Mouse (Mus musculus) limb, embryonic 10.5 days (tissue): ENCODE data around the gene Ifi208. TPM values are rescaled to one million over a fixed set of nuclear protein-coding genes. Genes with fewer than 3 reads are reported as not detected.

Experiments
- DNase-seq: peaks from one replicate; pipeline ENCODE4 v3.0.0-alpha.2; 2017; ENCODE audit warnings: low spot score
- H3K27ac ChIP-seq: fragments of 300-500 bp; sonication (generic); 2 replicates; pipeline ENCODE4 v1.5.1; 2016; ENCODE audit warnings: mild to moderate bottlenecking
- H3K27me3 ChIP-seq: fragments of 300-500 bp; sonication (generic); 2 replicates; pipeline ENCODE4 v1.6.1; 2016; ENCODE audit warnings: low read depth, mild to moderate bottlenecking; ENCODE audit not compliant: poor library complexity, severe bottlenecking
- H3K36me3 ChIP-seq: fragments of 300-500 bp; sonication (generic); 2 replicates; pipeline ENCODE4 v1.6.1; 2016; ENCODE audit warnings: mild to moderate bottlenecking, moderate library complexity
- H3K4me1 ChIP-seq: fragments of 300-500 bp; sonication (generic); 2 replicates; pipeline ENCODE4 v1.6.1; 2016
- H3K4me3 ChIP-seq: fragments of 300-500 bp; sonication (generic); 2 replicates; pipeline ENCODE4 v1.5.1; 2016; ENCODE audit warnings: mild to moderate bottlenecking, moderate library complexity
- H3K9me3 ChIP-seq: fragments of 300-500 bp; sonication (generic); replicated peaks from 2 replicates; pipeline ENCODE4 v1.6.1; 2016; ENCODE audit warnings: mild to moderate bottlenecking
- WGBS: fragments of 180-500 bp; shearing (Covaris S2); methylation state at CpG from one replicate; pipeline ENCODE4 v1.1.7; 2016; 5-methylcytosine and 5-hydroxymethylcytosine counted together
- microRNA-seq: library from miRNA; unstranded; fragments of <30 nt; microRNA quantifications from one replicate; pipeline ENCODE4, GENCODE M21; 2017
- polyA plus RNA-seq: library from polyadenylated mRNA; unstranded; fragments of >200 nt; fragmentation: Nextera tagmentation; extraction: Ambion mirVana; gene quantifications from 2 replicates; pipeline ENCODE4 v1.2.1, GENCODE M21; 2016

Gene Ifi208
- polyA plus RNA-seq, 1 experiment from 2014 or later, result not detected

DNA sequence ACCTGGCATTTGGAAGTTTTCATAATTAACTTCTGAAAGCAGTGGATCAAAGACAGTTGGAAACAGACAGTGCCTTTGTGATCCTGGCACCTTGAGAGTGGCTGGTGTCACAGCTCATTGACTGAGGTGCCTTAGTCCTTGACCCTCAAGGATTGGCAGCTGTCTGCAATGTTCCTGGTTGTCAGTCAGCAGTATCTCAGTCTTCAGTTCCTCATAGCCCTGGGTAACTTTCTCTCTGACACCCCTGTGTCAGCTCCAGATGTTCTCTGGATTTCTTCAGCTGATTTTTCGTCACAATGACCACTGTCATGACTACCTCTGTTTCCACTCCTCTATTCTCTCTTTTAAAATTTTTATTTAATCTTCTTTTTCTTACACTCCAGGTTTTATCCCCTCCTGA lies 68.8 kb downstream of the Ifi208 start:
- Histone ChIP-seq H3K9me3 (no peaks in the 10 kb centered on the region), H3K4me1 (no peaks in the 10 kb centered on the region), H3K27me3 (no peaks in the 10 kb centered on the region), H3K27ac (no peak overlapping the region), H3K4me3 (no peak overlapping the region), H3K36me3 (no peaks in the 10 kb centered on the region)
- DNase-seq, result no peak
- WGBS, result 84% methylated on average over 1 of the region's 1 CpGs

Small RNA genes lying within 50 kb of the gene (microRNA-seq; reads per million reads assigned to microRNA genes)
- not detected for gene Gm44339

Other genes starting within 250 kb of the Ifi208 start
- not detected in 2 replicates for gene Ifi206, start 182.6 kb upstream of the Ifi208 start, polyA plus RNA-seq
- not detected in 2 replicates for gene Ifi214, start 137.7 kb upstream of the Ifi208 start, polyA plus RNA-seq
- not detected in 2 replicates for gene Ifi213, start 74.4 kb upstream of the Ifi208 start, polyA plus RNA-seq
- 0.08 TPM in 1 of 2 replicates, not detected in the other for gene Ifi209, start 42.8 kb upstream of the Ifi208 start, polyA plus RNA-seq
- 0.06 and 0.43 TPM in 2 replicates for gene Ifi207, start 68.1 kb downstream of the Ifi208 start, polyA plus RNA-seq
- gene Ifi204, start 93.3 kb downstream of the Ifi208 start, polyA plus RNA-seq, result 0.31 and 0.63 TPM in 2 replicates
- gene Ifi211, start 239.4 kb downstream of the Ifi208 start, polyA plus RNA-seq, result 0.19 TPM in 1 of 2 replicates, not detected in the other